Mouse (Mus musculus) lung, adult 2 months (tissue): Measurements from ENCODE around the gene Grm7.

Experiments used
- CTCF ChIP-seq: fragments of 200-500 bp; IDR thresholded peaks from 2 replicates; pipeline ENCODE4 v1.5.1; 2011; ENCODE audit warnings: mild to moderate bottlenecking, low read length, control low read depth; ENCODE audit not compliant: insufficient read depth
- POLR2A ChIP-seq: fragments of 200-500 bp; IDR thresholded peaks from 2 replicates; pipeline ENCODE4 v1.6.1; 2011; ENCODE audit warnings: low read depth, mild to moderate bottlenecking, control low read depth, low read length, borderline replicate concordance; ENCODE audit errors: extremely low read depth

DNA sequence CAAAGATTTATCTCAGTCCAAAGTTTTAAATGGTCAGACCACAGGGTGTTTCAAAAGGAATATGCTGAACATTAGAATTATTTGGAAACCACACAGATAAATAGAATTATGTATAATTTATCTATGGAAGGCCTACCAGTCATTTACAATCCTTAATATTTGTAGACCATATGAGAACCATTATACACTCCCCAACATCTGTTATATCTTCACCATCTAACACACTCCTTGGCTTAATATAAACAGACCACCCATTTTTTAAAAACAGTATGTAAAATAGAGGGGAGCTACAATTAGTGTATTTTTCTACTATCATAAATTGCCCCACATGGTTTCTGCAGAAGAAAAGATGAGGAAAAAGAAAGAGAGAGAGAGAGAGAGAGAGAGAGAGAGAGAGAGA lies 876.7 kb downstream of the Grm7 start:
- TF ChIP-seq CTCF: no peak
- TF ChIP-seq POLR2A: no peak
